Mouse (Mus musculus) hindbrain, embryonic 15.5 days (tissue): ENCODE data around the gene 3110082I17Rik. TPM values are rescaled to one million over a fixed set of nuclear protein-coding genes. Genes with fewer than 3 reads are reported as not detected.

ENCODE experiments used
- ATAC-seq: fragments of 200-750 bp; cut with Nextera tagmentation; 2 replicates; pipeline ENCODE4 v1.8.0; 2017; ENCODE audit warnings: low read depth, moderate number of reproducible peaks, moderate TSS enrichment; ENCODE audit not compliant: low FRiP score
- H3K27ac ChIP-seq: fragments of 300-500 bp; sonication (generic); replicated peaks from 2 replicates; pipeline ENCODE4 v1.5.1; 2015; ENCODE audit warnings: mild to moderate bottlenecking, inconsistent platforms
- H3K27me3 ChIP-seq: fragments of 300-500 bp; sonication (generic); 2 replicates; pipeline ENCODE4 v1.6.1; 2015; ENCODE audit warnings: control low read depth, inconsistent platforms
- H3K36me3 ChIP-seq: fragments of 300-500 bp; sonication (generic); 2 replicates; pipeline ENCODE4 v1.6.1; 2015; ENCODE audit warnings: control low read depth, inconsistent platforms
- H3K4me1 ChIP-seq: fragments of 300-500 bp; sonication (generic); replicated peaks from 2 replicates; pipeline ENCODE4 v1.6.1; 2015; ENCODE audit warnings: control low read depth, inconsistent platforms
- H3K4me2 ChIP-seq: fragments of 300-500 bp; sonication (generic); 2 replicates; pipeline ENCODE4 v1.6.1; 2015; ENCODE audit warnings: moderate library complexity, mild to moderate bottlenecking, inconsistent platforms
- H3K4me3 ChIP-seq: fragments of 300-500 bp; sonication (generic); 2 replicates; pipeline ENCODE4 v1.5.1; 2015; ENCODE audit warnings: mild to moderate bottlenecking, inconsistent platforms
- H3K9ac ChIP-seq: fragments of 300-500 bp; sonication (generic); 2 replicates; pipeline ENCODE4 v1.6.1; 2015; ENCODE audit warnings: inconsistent platforms
- H3K9me3 ChIP-seq: fragments of 300-500 bp; sonication (generic); 2 replicates; pipeline ENCODE4 v1.6.1; 2016; ENCODE audit warnings: control low read depth, inconsistent platforms
- WGBS: fragments of 180-500 bp; shearing (Covaris S2); methylation state at CpG from one replicate; pipeline ENCODE4 v1.1.7; 2015; 5-methylcytosine and 5-hydroxymethylcytosine counted together
- polyA plus RNA-seq: library from polyadenylated mRNA; unstranded; fragments of >200 nt; fragmentation: Nextera tagmentation; extraction: Ambion mirVana; gene quantifications from 2 replicates; pipeline ENCODE4 v1.2.1, GENCODE M21; 2015

The 3110082I17Rik gene
- polyA plus RNA-seq, 1 experiment from 2014 or later, result 17.9 TPM

DNA sequence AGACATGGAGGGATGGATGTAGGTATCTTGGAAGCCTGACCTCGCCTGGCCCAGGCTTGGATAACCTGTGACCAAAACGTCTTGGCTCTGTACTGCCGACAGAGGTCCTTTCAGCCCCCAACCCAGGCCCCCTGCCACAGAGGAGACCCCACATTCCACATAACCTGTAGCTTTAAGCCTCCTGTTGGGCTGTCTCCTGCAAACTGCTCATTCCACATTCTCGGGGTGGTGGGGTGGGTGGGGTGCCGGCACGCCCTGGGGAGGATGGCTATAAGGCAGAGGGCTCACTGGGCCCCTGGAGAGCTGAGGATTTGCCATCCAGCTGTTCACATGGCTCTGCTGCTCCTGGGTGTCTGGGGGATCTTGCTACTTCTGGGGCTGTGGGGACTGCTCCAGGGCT lies 108.0 kb downstream of the 3110082I17Rik start, which contains the start of gene Cyp2w1:
Gene Cyp2w1 (plus strand): TSS at position 301 of the 400 bp plus-strand sequence.
- Histone ChIP-seq H3K36me3 (no peaks in the 10 kb centered on the region), H3K4me1 (no peaks in the 10 kb centered on the region), H3K4me3 (no peak within 1 kb of the TSS), H3K9ac (no peak within 1 kb of the TSS), H3K4me2 (no peak within 1 kb of the TSS), H3K27me3 (0 out of 2 replicates have a peak, but pooled peaks cover 7% of the 10 kb centered on the region), H3K9me3 (no peaks in the 10 kb centered on the region), H3K27ac (no peak within 1 kb of the TSS)
- no peak for ATAC-seq
- 62% methylated on average over 6 of the region's 6 CpGs for WGBS

DNA sequence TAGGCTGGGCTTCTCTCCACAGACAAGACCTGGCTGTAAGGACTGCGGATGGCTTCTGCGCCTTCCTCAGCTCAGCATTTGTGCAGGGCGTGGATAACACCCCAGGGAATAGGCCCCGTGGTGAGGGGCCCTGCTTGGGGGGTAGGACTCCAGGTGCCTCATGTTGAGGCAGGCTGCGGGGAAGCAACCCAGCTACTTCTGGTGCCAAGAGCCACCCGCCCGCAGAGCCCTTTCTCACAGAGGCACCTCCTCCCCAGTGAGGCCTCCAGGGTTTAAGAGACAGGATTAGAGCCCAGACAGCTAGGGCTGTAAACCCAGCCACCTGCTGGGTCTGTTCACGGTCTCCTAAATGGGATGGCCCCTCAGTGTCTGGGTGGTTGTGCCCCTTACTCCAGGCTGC lies 108.7 kb downstream of the 3110082I17Rik start:
- H3K36me3 ChIP-seq, result no peaks in the 10 kb centered on the region
- H3K4me1 ChIP-seq, result no peaks in the 10 kb centered on the region
- no peaks in the 10 kb centered on the region for H3K9me3 ChIP-seq
- H3K27me3 ChIP-seq, result 0 out of 2 replicates have a peak, but pooled peaks cover 7% of the 10 kb centered on the region
- H3K9ac ChIP-seq, result no peak overlapping the region
- no peak for ATAC-seq
- no peak overlapping the region for H3K4me3 ChIP-seq
- H3K27ac ChIP-seq, result no peak overlapping the region
- H3K4me2 ChIP-seq, result no peak overlapping the region
- 38% methylated on average over 8 of the region's 8 CpGs for WGBS

DNA sequence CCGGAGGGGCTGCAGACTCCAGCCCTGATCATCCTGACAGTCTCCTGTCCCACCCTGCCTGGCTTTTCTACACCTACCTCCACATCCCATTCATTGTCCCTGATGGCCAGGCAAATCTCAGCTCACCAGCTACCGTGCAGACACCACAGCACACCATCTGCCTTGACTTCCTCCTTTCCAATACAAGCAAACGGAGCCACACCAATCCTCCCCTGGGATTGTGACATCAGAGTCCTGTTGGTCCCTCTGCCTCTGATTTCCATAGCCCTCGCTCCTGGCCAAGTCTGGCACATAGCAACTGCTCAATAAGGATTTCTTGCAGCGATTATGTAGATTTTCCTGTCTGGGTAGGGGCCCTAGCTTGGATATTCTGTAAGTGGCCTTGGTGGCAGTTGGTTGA lies 109.2 kb downstream of the 3110082I17Rik start, which contains the start of gene Cox19:
Gene Cox19 (minus strand): TSS at position 285 of the 400 bp plus-strand sequence.
- Histone ChIP-seq H3K27ac (no peak within 1 kb of the TSS), H3K9ac (no peak within 1 kb of the TSS), H3K4me3 (no peak within 1 kb of the TSS), H3K4me2 (no peak within 1 kb of the TSS), H3K36me3 (no peaks in the 10 kb centered on the region), H3K9me3 (no peaks in the 10 kb centered on the region), H3K27me3 (0 out of 2 replicates have a peak, but pooled peaks cover 7% of the 10 kb centered on the region), H3K4me1 (no peaks in the 10 kb centered on the region)
- 57% methylated on average over 5 of the region's 5 CpGs for WGBS
- no peak for ATAC-seq

GRCm38 (mm10) chr5:139349713-139350112 lies 110.6 kb downstream of the 3110082I17Rik start:
- H3K27me3 ChIP-seq, result 0 out of 2 replicates have a peak, but pooled peaks cover 7% of the 10 kb centered on the region
- H3K9me3 ChIP-seq, result no peaks in the 10 kb centered on the region
- 87% methylated on average over 6 of the region's 6 CpGs for WGBS
- H3K4me2 ChIP-seq, result no peak overlapping the region
- H3K36me3 ChIP-seq, result no peaks in the 10 kb centered on the region
- H3K4me3 ChIP-seq, result no peak overlapping the region
- H3K9ac ChIP-seq, result no peak overlapping the region
- peaks cover 5% of the 10 kb centered on the region; the same call in 1 of the 2 replicates for H3K4me1 ChIP-seq
- no peak overlapping the region for H3K27ac ChIP-seq
- no peak for ATAC-seq

GRCm38 (mm10) chr5:139347225-139347624 lies 113.1 kb downstream of the 3110082I17Rik start:
- Histone ChIP-seq H3K4me2 (no peak overlapping the region), H3K9ac (no peak overlapping the region), H3K4me3 (no peak overlapping the region), H3K27me3 (0 out of 2 replicates have a peak, but pooled peaks cover 4% of the 10 kb centered on the region), H3K27ac (no peak overlapping the region), H3K4me1 (peaks cover 19% of the 10 kb centered on the region), H3K9me3 (no peaks in the 10 kb centered on the region), H3K36me3 (peaks cover 6% of the 10 kb centered on the region)
- no peak for ATAC-seq
- 30% methylated on average over 1 of the region's 1 CpGs for WGBS

DNA sequence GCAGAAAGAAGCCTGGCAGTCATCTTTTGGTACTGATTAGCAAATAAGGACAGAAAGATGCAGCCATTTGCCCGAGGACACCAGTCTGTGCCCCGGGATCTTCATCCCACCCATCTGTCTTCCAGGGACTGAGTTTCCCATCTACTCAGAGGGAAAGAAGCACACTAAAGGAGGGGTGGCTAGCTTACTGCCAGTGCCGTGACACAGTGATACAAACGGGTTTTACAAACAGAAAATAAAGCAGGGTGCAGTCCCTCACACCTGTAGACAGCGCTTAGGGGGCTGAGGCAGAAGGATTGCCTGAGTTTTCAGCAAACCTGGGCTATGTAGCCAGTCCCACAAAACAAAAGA lies 115.0 kb downstream of the 3110082I17Rik start:
- Histone ChIP-seq H3K27ac (peak overlapping the region; percentile 68), H3K4me1 (peaks cover 19% of the 10 kb centered on the region), H3K4me2 (peak overlapping the region; percentile 94), H3K4me3 (peak overlapping the region; percentile 56), H3K9me3 (no peaks in the 10 kb centered on the region), H3K36me3 (peaks cover 19% of the 10 kb centered on the region), H3K9ac (peak overlapping the region; percentile 33; the same call in 1 of the 2 replicates), H3K27me3 (no peaks in the 10 kb centered on the region)
- peak; percentile 36 for ATAC-seq
- WGBS, result 10% methylated on average over 5 of the region's 5 CpGs

DNA sequence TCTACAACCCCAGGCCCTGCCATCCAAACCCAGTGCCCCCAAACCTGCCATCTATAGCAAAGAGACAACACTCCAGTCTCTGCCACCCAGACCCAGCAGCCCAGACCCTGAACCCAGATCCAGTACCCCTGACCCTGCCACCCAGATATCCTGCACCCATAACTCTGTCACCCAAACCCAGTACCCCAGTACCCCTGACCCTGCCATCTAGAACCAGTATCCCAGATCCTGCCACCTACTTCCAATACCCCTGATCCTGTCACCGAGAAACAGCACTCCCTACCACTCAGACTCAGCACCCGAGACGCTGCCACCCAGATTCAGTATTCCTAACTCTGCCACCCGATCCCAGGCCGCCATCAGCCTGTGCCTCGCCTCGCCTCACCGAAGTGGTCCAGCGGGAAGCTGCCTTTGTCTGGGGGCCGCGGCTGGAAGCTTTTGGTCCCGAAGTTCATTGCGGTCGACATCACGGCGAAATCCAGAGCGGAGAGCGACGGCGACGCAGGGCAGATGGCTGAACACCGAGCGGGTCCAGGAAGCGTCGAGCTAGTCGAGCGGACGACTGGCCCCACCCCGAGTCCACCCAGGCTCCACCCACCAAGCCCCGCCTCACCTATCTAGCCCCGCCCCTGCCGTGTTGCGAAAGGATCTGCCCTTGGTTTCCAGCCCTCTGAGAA lies 115.5 kb downstream of the 3110082I17Rik start:
- peak overlapping the region; percentile 56 for H3K4me3 ChIP-seq
- peaks cover 25% of the 10 kb centered on the region for H3K36me3 ChIP-seq
- 0% methylated on average over 33 of the region's 33 CpGs for WGBS
- no peaks in the 10 kb centered on the region for H3K27me3 ChIP-seq
- H3K4me1 ChIP-seq, result peaks cover 19% of the 10 kb centered on the region
- ATAC-seq, result peak; percentile 90
- peak overlapping the region; percentile 94 for H3K4me2 ChIP-seq
- H3K27ac ChIP-seq, result peak overlapping the region; percentile 68
- H3K9ac ChIP-seq, result peak overlapping the region; percentile 75
- no peaks in the 10 kb centered on the region for H3K9me3 ChIP-seq

DNA sequence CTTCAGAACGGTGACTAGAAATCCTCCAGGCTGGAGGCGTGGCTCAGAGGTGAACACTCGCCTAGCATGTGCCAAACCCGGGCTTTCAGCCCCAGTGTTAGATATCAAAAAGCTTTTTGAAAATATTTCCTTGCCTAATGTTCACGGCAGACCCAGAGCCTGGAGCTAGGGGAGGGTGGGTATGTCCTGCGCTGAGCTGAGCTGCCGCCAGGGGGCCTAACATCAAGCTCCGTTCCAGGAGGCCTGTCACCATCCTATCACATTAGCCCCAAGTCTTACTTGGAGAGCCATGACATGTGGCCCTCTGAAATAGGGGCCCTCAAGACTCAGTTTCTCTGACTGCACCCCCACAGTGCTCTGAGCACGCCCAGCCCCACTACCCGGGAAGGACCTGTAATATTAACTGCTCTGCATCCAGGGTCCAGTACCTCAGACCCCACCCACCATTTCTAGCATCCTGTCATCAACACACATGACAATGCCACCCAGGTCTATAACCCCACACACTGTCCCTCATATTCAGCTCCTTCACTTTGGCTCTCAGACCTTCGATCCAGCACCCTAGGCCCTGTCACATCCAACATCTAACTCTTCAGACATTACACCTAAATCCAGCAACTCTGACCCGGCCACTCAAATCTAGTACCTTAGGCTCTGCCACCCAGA lies 116.2 kb downstream of the 3110082I17Rik start:
- WGBS, result 7% methylated on average over 12 of the region's 12 CpGs
- Histone ChIP-seq H3K4me1 (peaks cover 19% of the 10 kb centered on the region), H3K4me2 (peak overlapping the region; percentile 94), H3K9ac (peak overlapping the region; percentile 75), H3K4me3 (peak overlapping the region; percentile 56), H3K36me3 (peaks cover 31% of the 10 kb centered on the region), H3K27ac (peak overlapping the region; percentile 68), H3K27me3 (no peaks in the 10 kb centered on the region), H3K9me3 (no peaks in the 10 kb centered on the region)
- peak; percentile 69; the same call in 1 of the 2 replicates for ATAC-seq

DNA sequence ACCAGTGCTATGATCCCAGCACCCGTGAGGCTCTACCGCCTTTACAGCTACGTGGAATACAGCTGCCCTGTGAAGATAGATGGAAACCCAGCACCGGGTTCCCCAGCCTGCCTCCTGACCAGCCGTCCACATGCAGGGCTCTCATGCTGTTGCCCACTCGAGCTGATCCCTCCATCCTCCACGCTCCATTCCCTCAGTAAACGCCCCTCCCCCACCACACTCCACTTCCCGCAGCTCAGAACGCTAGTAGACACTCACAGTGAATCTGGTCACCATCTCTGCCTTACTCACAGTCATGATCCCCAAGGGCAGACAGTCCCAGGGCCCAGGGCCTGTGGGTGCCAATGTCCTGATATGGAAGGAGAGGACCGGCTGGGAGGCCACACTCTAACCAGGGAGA lies 121.4 kb downstream of the 3110082I17Rik start:
- Histone ChIP-seq H3K4me2 (no peak overlapping the region), H3K4me3 (no peak overlapping the region), H3K27me3 (no peaks in the 10 kb centered on the region), H3K9ac (no peak overlapping the region), H3K9me3 (no peaks in the 10 kb centered on the region), H3K4me1 (peaks cover 7% of the 10 kb centered on the region), H3K36me3 (peaks cover 60% of the 10 kb centered on the region), H3K27ac (no peak overlapping the region)
- WGBS, result 83% methylated on average over 11 of the region's 11 CpGs
- ATAC-seq, result no peak

DNA sequence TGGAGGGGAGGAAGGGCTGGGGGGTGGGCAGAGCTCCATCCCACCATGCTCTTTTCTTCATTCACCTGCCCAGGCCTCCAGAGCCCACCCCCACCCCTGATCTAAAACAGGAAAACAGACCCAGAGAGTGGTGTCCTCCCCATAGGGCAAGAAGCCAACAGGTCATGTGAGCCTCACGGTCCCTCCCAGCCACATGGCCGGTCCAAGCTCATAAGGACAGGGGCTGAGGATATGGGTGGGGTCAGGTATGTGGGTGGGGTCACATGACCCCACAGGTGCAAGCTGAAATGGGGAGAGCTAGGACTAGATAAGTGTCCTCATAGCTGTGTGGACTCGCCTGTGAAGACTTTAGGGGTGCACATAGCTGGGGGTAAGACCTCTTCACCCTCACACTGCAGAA lies 121.9 kb downstream of the 3110082I17Rik start:
- Histone ChIP-seq H3K4me3 (no peak overlapping the region), H3K9me3 (no peaks in the 10 kb centered on the region), H3K36me3 (peaks cover 60% of the 10 kb centered on the region), H3K9ac (no peak overlapping the region), H3K27me3 (no peaks in the 10 kb centered on the region), H3K4me2 (no peak overlapping the region), H3K4me1 (peaks cover 3% of the 10 kb centered on the region), H3K27ac (no peak overlapping the region)
- whole genome bisulfite sequencing, result 88% methylated on average over 3 of the region's 3 CpGs
- no peak for ATAC-seq

DNA sequence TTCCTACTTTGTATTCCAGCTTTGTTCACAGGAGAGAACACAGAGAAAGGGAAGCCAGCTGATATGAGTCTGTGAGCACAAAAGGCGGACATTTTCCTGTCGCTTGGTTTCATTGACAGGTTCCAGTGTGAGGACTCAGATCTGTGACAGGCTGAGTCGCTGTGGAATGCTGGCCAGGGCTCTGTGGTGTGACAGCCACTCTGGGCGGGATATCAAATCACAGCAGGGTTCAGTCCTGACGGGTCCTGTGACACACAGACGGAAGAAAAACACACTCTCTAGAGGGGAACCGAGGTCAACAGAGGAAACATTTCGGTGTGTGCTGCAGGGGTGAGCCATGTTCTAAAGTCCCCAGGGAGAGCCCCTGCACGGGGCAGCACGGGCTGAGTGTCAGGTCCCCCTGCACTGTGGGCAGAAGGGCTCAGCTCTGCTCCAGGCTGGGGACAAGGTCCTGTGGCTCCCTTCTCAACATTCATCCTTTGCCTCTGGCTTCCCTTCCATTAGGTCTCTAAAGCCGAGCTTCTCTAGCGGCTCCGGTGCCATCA lies 122.4 kb downstream of the 3110082I17Rik start:
- Histone ChIP-seq H3K4me2 (no peak overlapping the region), H3K9ac (no peak overlapping the region), H3K9me3 (no peaks in the 10 kb centered on the region), H3K27ac (no peak overlapping the region), H3K4me1 (no peaks in the 10 kb centered on the region), H3K36me3 (peaks cover 60% of the 10 kb centered on the region), H3K27me3 (no peaks in the 10 kb centered on the region), H3K4me3 (no peak overlapping the region)
- WGBS, result 72% methylated on average over 12 of the region's 13 CpGs
- ATAC-seq, result no peak

- H3K4me1 ChIP-seq, result no peaks in the 10 kb centered on the region
- ATAC-seq, result 0 out of 2 replicates have a peak, but pooled peaks have one; percentile 25
- H3K9me3 ChIP-seq, result no peaks in the 10 kb centered on the region
- no peak overlapping the region for H3K27ac ChIP-seq
- WGBS, result 90% methylated on average over 4 of the region's 4 CpGs
- H3K36me3 ChIP-seq, result peaks cover 44% of the 10 kb centered on the region
- H3K9ac ChIP-seq, result no peak overlapping the region
- no peak overlapping the region for H3K4me3 ChIP-seq
- no peak overlapping the region for H3K4me2 ChIP-seq
- H3K27me3 ChIP-seq, result no peaks in the 10 kb centered on the region
Measured at GRCm38 (mm10) chr5:139335634-139336033, 124.7 kb downstream of the 3110082I17Rik start.
